Mouse (Mus musculus) gastrocnemius, postnatal 14 days (tissue): ENCODE results near the gene Mlip. TPM values are rescaled to one million over a fixed set of nuclear protein-coding genes. Genes with fewer than 3 reads are reported as not detected.
"Not testable (repeated sequence)": the region's sequence is repeated elsewhere in the genome, so short reads cannot be mapped to it uniquely, and the experiment has no call there.

Experiments
- DNase-seq: peaks from one replicate; pipeline ENCODE4 v3.0.0; 2021; ENCODE audit warnings: mixed read lengths
- intact Hi-C: fragments of 180-260 bp; cut with DNase I; formaldehyde crosslinking; loops from one replicate; pipeline ENCODE4 v1.15.1; 2025; ENCODE audit warnings: low total_unique reads
- total RNA-seq, 2 experiments: library from RNA; stranded (reverse); gene quantifications; 2 replicates each; pipeline ENCODE4 v1.2.3; 2021

Gene Mlip
- total RNA-seq, 2 experiments from 2014 or later: 103 to 105 TPM

GRCm38 (mm10) chr9:77254514-77254913 lies 98.3 kb downstream of the Mlip start:
- intact Hi-C loops: no loop called here
- DNase-seq: no peak

- no peak for DNase-seq
- intact Hi-C loops: no loop called here
These were observed 100.0 kb downstream of the Mlip start for GRCm38 (mm10) chr9:77252761-77253160.

DNA sequence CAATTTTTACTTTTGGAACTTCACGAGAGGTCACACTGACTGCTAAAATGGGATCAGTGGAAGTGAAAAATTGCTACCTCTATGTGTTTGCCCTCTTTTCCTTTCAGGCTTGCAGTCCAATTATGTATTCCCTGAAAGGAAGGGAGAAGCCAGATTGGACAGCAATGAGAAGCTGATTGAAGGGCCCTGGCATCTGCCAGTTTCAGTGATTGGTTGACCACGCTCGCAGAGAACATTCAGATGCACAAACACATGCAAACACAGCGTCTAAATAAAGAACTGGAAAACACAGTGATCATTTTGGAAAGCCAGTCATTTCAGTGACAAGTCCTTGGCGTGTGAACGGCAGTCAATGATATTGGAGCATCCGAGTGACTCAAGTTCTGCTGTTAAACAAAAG lies 100.6 kb downstream of the Mlip start:
- intact Hi-C loops: no loop called here
- DNase-seq: no peak

- intact Hi-C loops: no loop called here
- no peak for DNase-seq
These were observed 101.2 kb downstream of the Mlip start for GRCm38 (mm10) chr9:77251511-77252112.

- no peak for DNase-seq
- intact Hi-C loops: no loop called here
These were observed 154.5 kb downstream of the Mlip start for GRCm38 (mm10) chr9:77198250-77198649.

DNA sequence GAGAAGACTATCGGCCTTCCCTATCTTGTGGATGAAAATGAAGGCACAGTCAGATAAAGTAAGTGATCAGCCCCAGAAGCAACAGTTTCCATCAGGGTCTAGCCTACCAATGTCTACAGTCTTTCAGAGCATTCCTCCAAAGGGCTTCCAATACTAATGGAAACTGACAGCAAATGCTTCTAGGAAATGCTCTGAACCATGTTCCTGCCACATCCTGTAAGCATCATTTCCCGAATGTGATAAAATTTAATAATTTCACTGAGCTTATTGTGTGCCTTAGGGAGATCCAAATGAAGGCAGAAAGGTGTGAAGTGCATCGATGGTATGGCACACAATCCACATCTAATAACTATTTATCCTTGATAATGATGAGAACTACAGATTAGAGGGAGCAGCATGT lies 173.3 kb downstream of the Mlip start:
- DNase-seq: no peak
- intact Hi-C loops: no loop called here

GRCm38 (mm10) chr9:77175870-77176269 lies 176.9 kb downstream of the Mlip start:
- no peak for DNase-seq
- intact Hi-C loops: no loop called here

DNA sequence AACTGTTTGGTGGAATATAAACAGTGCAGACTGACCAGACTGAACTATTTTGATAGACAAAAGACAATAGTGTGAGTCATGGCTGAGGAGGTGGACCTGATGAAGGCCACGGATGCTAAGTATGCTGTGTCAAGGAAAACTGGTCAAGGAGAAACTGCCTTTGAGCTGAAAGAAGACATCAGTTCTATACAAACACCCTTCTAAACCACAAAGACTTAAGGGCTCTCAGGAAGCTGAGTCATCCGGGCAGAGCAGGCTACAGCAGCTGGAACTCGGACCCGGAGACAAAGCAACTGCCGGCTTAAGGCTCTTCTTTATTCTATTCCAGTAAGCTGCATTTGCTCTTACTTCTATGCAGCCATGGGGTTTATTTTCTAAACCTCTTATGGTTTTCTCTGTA lies 180.7 kb downstream of the Mlip start:
- intact Hi-C loops: no loop called here
- no peak for DNase-seq

DNA sequence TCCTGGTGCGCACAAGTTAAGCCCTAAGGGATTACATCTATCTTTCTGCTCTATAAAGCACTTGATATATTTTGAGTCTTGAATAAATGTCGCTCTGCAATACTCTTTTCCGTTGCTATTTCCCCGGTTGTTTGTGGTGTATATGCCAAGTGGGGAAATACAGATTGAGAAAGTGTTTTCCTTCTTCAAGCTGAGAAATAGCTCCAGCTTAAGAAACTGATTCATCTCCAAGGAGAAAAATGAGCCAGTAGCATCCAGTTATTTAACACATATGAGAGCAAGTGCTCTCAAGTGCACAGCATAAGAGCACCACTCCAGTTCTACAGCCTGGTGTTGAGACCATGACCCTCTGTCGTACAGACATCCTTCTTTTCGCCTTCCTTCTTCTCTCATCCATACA lies 186.9 kb downstream of the Mlip start:
- DNase-seq: no peak
- intact Hi-C loops: no loop called here

GRCm38 (mm10) chr9:77161764-77162163 lies 191.0 kb downstream of the Mlip start:
- intact Hi-C loops: no loop called here
- no peak for DNase-seq

- intact Hi-C loops: no loop called here
- DNase-seq: no peak
These were observed 192.4 kb downstream of the Mlip start for GRCm38 (mm10) chr9:77160277-77160926.

- intact Hi-C loops: no loop called here
- no peak for DNase-seq
These were observed 204.1 kb downstream of the Mlip start for GRCm38 (mm10) chr9:77148518-77149257.

DNA sequence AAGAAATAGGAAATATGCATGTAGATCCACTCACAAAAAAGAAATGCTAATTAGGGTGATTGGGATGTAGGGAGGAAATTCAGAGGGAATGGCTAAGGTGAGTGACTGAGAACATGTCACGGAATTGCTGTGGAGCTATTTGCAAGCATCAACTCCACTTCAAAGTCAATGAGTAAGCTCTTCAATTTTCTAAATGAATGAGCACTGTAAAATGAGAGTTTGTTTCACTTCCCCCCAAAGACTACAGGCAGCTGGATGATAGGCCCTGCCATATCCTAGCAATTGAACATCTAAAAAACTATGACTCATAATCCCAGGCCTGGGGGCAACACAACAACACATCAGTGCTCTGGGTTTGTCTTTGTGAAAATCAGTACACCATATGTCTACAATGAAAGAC lies 233.0 kb downstream of the Mlip start:
- intact Hi-C loops: no loop called here

GRCm38 (mm10) chr9:77096886-77097285 lies 255.9 kb downstream of the Mlip start:
- no peak for DNase-seq
- intact Hi-C loops: no loop called here

More for the DNA sequence above, 233.0 kb downstream of the Mlip start:
- DNase-seq: no peak

DNA sequence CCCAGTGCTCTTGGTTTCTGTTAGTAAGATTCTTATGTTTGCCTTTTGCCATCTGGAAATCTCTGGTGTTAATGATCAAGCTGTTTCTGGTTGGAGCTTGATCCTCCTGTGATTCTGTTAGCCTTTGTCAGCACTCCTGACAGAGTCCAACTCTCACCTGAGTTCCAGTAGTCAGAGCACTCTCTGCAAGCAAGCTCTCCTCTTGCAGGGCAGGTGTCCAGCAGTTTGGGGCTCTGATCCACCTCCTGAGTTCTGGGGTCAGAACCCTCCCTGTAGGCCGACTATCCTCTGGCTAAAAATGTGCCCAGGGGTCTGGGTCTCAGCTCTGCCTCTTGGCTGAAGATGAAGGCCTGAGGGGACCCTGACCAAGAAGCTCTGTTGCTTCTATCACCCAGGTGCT lies 269.5 kb downstream of the Mlip start:
- intact Hi-C loops, DNase-seq: not testable (repeated sequence)

- no peak for DNase-seq
- intact Hi-C loops: no loop called here
These were observed 281.1 kb downstream of the Mlip start for GRCm38 (mm10) chr9:77071676-77072075.

- DNase-seq: no peak
- intact Hi-C loops: no loop called here
These were observed 296.2 kb downstream of the Mlip start for GRCm38 (mm10) chr9:77056611-77057010.

GRCm38 (mm10) chr9:77054426-77055193 lies 298.2 kb downstream of the Mlip start:
- no peak for DNase-seq
- intact Hi-C loops: no loop called here
